Mouse (Mus musculus) CD8-positive naive resting alpha-beta T cell, adult 2 months (primary cell): ENCODE measurements at regions not wholly inside any gene's neighbourhood (a gene's known extent, or its start where the extent isn't known, plus 50 kb on each side); places are given as distances from the start of the nearest gene placed in this dataset.

Experiments
- DNase-seq, 2 experiments: peaks; one replicate each; pipeline ENCODE4 v3.0.0; 2022; ENCODE audit warnings: low read depth in 2 of 2, low spot score in 2 of 2

- DNase-seq, result no peak
Measured at GRCm38 (mm10) chr1:13424524-13424923, 2010.6 kb downstream of the A830018L16Rik start.

DNA sequence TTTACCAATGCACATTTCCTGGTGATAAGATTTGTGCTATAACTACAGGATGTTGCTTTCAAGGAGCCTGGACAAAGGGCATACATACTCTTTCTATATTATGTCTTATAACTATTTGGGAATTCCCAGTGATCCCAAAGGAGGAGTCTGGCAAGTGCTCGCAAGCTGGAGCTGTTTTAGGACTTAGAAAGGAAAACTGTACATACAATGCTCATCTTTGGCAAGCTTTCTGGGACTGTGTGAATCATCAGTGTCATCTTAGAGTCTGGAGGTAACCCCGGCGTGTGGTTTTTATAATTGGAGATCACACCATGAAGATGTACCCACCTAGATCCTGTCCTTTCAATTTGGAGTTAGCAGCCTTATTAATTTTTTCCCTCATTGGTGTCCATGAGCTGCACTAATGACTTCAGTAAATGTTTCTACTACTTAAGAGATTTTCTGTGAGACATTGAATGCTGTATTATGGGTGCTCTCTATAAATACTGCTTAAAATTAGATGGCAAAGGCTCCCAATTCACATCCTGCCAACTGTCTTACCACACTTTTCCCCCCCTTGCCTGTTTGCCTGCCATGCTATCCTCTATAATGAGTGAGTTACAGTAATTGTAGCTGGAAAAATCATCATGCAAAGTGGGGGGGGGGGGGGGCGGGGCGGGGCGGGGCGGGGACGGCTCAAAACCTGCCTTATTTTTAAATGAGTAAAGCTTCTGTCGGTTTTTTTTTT lies 2011.9 kb downstream of the A830018L16Rik start:
- DNase-seq, result no peak

- peak; percentile 63 to 75 for DNase-seq
Measured at GRCm38 (mm10) chr1:13426328-13427067, 2012.6 kb downstream of the A830018L16Rik start.

GRCm38 (mm10) chr1:13427068-13427434 lies 2013.1 kb downstream of the A830018L16Rik start:
- peak in 1 of 2 experiments; percentile 1 for DNase-seq

DNA sequence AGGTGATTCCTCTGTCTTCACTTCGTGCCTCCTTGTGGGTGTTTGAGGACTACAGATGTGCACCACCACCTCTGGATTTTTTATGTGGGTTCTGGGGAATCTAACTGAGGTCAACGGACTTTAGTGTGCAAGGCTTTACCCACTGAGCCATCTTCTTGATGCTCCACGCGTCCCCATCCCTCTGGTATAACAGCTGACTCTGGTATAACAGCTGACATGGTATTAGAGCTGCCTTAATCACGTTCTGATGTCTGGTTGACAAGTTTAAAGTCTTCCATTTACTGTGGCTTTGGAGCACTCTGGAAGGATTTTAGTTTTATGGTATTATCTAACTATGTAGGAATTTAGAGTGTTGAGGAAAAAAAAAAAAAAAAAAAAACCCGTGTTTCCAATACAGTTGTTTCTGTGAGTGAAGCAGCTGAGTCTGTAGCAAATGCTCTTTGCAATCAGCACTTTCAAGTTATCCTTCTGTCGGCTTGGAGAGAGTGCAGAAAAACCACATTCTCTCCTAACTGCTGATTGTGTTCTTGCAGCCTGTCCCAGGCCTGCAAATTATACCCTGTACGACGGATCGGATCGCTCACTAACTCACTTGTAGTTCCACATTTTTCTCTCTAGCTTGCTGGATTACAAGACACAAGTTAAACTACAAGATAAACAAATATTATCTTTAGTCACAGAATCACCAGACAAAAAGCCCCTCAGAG lies 2013.7 kb downstream of the A830018L16Rik start:
- DNase-seq, result no peak

DNA sequence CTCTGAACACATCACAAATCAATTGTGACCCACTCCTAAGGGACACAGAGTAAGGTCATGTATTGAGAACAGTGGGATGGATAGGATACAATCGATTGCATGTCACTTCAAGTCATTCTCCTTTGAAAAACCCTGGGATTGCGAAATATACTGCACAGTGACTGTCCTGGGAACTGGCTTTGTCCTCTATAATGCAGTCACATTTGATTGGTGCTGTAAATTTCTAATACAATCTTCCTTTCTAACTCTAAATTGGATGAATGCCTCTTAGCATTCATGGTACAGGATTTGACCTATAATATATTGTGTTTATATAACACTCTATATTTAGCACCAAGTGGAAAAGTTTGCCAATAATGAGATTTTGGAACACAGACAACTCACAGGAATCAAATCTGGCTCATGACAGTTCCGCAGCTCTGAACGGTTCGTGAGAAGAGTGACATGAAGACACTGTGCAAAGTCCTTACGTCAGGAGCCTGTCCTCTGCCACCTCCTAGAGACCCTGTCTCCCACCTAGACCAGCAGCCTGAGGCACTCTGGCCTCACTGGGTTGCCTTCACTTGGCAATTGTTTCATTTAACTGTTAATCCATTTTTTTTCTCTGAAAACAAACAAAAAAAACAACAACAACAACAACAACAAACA lies 2024.0 kb downstream of the A830018L16Rik start:
- DNase-seq, result no peak

GRCm38 (mm10) chr1:13442366-13442765 lies 2028.5 kb downstream of the A830018L16Rik start:
- no peak for DNase-seq

DNA sequence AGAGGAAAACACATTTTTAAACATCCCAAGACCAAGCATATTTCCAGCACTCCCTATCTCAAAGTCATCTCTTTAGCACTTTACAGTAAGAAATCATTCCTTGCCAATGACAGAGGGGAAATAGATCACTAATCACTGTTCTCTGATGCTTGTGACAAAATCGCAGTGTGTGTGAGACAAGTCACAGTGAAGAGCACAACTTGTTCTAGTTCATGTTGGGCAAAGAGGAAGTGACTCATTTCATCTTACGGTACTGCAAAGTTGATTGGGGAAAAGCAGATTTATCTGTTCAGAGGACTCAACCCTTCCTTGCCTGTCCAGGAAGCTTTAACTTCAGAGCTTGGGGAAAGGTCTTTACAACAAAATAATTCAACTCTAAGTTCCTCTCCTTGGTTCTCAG lies 2040.6 kb downstream of the A830018L16Rik start:
- no peak for DNase-seq

GRCm38 (mm10) chr1:13455572-13455971 lies 2041.7 kb downstream of the A830018L16Rik start:
- DNase-seq, result no peak

GRCm38 (mm10) chr1:13464311-13464710 lies 2050.4 kb downstream of the A830018L16Rik start:
- no peak for DNase-seq

DNA sequence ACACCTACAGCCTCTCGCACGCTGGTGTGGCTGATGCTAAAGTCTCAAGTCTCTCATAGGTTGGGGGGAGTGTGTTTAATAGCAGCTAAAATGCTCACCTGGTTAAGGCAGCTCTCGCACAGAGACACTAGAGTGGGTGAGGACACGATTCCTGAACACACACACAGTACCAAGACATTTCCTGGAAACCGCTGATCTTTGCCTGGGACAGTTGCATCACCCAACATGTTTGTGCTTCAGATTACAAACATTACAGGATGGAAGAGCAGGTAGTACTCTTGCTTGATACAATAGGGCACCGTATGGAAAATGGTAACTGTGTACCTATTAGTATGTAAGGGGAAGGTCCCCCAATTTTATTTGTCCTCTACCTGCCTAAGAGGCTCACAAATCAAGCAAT lies 2053.3 kb downstream of the A830018L16Rik start:
- DNase-seq, result no peak

DNA sequence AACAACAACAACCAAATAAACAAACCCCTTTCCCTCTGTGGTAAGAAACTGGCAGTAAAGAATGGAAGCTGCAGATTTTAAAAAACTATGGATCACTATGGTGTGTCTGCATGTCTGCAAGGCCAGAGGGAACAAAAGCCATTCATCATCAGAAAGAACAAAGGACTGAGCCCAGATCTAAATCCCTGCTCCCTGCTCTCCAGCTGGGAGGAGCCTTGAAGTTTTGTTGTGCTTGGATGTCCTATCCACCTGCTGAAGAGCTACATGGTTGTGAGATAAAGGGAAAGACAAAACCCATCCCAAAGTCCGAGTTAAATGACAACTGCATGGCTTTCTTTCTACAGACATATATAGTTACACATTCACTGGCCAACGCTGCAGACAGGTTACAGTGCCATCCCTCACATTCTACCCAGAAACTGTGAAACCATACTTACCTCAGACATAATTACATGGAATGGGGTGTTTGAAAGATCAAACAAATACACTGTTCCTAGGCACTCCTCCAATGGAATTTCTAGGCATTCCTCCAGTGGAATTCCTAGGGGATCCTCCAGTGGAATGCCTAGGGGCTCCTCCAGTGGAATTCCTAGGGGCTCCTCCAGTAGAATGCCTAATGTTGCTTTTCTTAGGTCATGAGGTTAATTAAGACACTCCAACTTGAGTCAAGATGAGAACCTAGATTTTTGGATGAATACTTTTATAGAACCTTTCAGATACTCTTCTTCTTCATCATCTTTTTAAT lies 2054.2 kb downstream of the A830018L16Rik start:
- no peak for DNase-seq

- no peak for DNase-seq
Measured at GRCm38 (mm10) chr1:13494727-13495404, 2081.0 kb downstream of the A830018L16Rik start.

- no peak for DNase-seq
Measured at GRCm38 (mm10) chr1:13496386-13496785, 2082.5 kb downstream of the A830018L16Rik start.

- peak; percentile 30 to 49 for DNase-seq
Measured at GRCm38 (mm10) chr1:13500456-13500855, 2086.6 kb downstream of the A830018L16Rik start.

DNA sequence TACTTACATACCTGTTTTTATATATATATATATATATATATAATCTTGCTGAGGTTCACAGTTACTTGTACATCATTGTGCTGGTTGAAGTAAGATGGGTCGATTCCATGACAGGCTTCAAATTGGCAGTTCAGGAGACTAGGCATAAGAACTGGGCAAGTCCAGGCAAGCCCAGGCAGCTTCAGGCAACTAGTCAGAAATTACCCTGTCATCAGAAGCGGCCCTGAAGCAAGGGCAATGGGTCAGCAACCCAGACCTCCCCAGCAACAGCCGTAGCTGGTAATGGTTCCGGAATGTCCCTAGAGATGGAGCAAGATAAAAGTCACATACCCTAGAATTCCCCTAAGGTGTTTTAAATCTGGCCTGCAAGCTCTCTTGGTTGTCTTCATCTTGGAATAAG lies 2088.0 kb downstream of the A830018L16Rik start:
- DNase-seq, result no peak

- peak; percentile 19 to 38 for DNase-seq
Measured at GRCm38 (mm10) chr1:13513761-13514160, 2099.9 kb downstream of the A830018L16Rik start.
